16 mouse cellular contexts compared by ENCODE assay signal in the genomic region with DNA sequence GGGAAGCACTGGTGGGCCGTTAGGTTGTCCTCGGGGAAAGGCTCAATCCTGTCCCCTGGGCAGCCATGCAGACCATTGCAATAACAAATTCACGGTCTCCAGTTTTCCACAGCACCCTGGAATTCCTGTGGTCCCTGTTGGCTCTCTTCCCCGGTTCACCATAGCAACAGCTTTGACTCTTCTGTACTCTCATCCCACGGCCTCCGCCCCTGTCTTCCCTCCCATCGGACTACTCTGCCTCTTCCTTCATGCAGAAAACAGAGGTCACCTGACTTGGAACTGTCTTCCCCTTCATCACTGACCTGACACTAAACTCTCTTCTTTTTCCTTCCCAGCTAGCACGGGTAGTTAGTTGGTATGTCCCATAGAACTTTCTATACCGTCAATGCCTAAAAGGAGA. TPM values are rescaled to one million over a fixed set of nuclear protein-coding genes. Genes with fewer than 3 reads are reported as not detected.
DNase-seq lines count a peak whose midpoint lies in the region; ATAC-seq and TF ChIP-seq lines count a peak whose summit lies in the region.
"Had no signal": no experiment of that assay in that cellular context is flagged by ENCODE, and none has a peak within 500 bp of the region (broad histone marks: within the 10 kb centered on the region; RNA-seq: fewer than 3 reads in every experiment).

No protein-coding gene starts in this region.

- TF ChIP-seq POLR2A in kidney, adult 2 months (IDR thresholded peaks at IDR 0.05; ENCODE audit: low read depth, low read length) = no peak
- no peak for TF ChIP-seq POLR2A in brain, embryonic 14.5 days (IDR thresholded peaks at IDR 0.05; ENCODE audit: borderline replicate concordance, extremely low read depth, insufficient read depth, insufficient read length, poor library complexity, severe bottlenecking)
- no peak for TF ChIP-seq POLR2A in myocyte (IDR thresholded peaks at IDR 0.05; ENCODE audit: insufficient read length, low read depth)

- no peaks in the 10 kb centered on the region for H3K79me2 ChIP-seq in myocyte (ENCODE audit: control insufficient read depth, insufficient read depth)

- H3K9me3 ChIP-seq in neural tube, embryonic 13.5 days = no peaks in the 10 kb centered on the region
- H3K9me3 ChIP-seq in forebrain, embryonic 16.5 days (ENCODE audit: control insufficient read depth, low read length) = no peaks in the 10 kb centered on the region
- H3K9me3 ChIP-seq: forebrain, embryonic 10.5 days; heart, embryonic 12.5 days; hindbrain, embryonic 15.5 days had no signal

- H3K4me1 ChIP-seq in kidney, adult 2 months (ENCODE audit: control insufficient read depth, insufficient read depth, low read length) = no peaks in the 10 kb centered on the region
- peaks cover 3% of the 10 kb centered on the region; the same call in 1 of the 2 replicates for H3K4me1 ChIP-seq in neural tube, embryonic 13.5 days (replicated peaks)
- H3K4me1 ChIP-seq in forebrain, embryonic 16.5 days (replicated peaks; ENCODE audit: control insufficient read depth, insufficient read depth, low read length) = no peaks in the 10 kb centered on the region

- no peak overlapping the region for H3K9ac ChIP-seq in neural tube, embryonic 13.5 days
- no peak overlapping the region for H3K9ac ChIP-seq in forebrain, embryonic 16.5 days (replicated peaks; ENCODE audit: low read depth, low read length)
- H3K9ac ChIP-seq: heart, embryonic 12.5 days; hindbrain, embryonic 15.5 days had no signal

- no peaks in the 10 kb centered on the region for H3K27me3 ChIP-seq in kidney, adult 2 months (replicated peaks; ENCODE audit: control insufficient read depth, insufficient read depth, low read length)
- H3K27me3 ChIP-seq in neural tube, embryonic 13.5 days = no peaks in the 10 kb centered on the region
- no peaks in the 10 kb centered on the region for H3K27me3 ChIP-seq in myocyte (ENCODE audit: control insufficient read depth, insufficient read depth, insufficient read length)
- H3K27me3 ChIP-seq in forebrain, embryonic 16.5 days (replicated peaks; ENCODE audit: control insufficient read depth, insufficient read depth, low read length) = no peaks in the 10 kb centered on the region
- H3K27me3 ChIP-seq: heart, embryonic 12.5 days; hindbrain, embryonic 15.5 days had no signal

- no peak overlapping the region for H3K27ac ChIP-seq in kidney, adult 2 months (ENCODE audit: insufficient read depth, low read depth, low read length)
- no peak overlapping the region for H3K27ac ChIP-seq in neural tube, embryonic 13.5 days (replicated peaks)
- H3K27ac ChIP-seq in forebrain, embryonic 16.5 days (ENCODE audit: low read length) = no peak overlapping the region
- H3K27ac ChIP-seq: forebrain, embryonic 10.5 days; hindbrain, embryonic 15.5 days had no signal

- no peak for TF ChIP-seq CTCF in kidney, adult 2 months (conservative IDR thresholded peaks at IDR 0.05; ENCODE audit: insufficient read depth, insufficient read length, low read depth, low read length)
- TF ChIP-seq CTCF in brain, embryonic 14.5 days (IDR thresholded peaks at IDR 0.05; ENCODE audit: borderline replicate concordance, extremely low read depth, insufficient read depth, insufficient read length) = no peak

- peak; percentile 27 for DNase-seq in kidney, adult 2 months
- DNase-seq in kidney, adult 18-20 months = no peak
- DNase-seq in neural tube, embryonic 10.5 days (ENCODE audit: extremely low spot score, low spot score) = no peak
- DNase-seq in brain, embryonic 14.5 days (ENCODE audit: low read depth) = peak; percentile 9
- DNase-seq in right cerebral cortex, adult 2 months (ENCODE audit: low spot score in 2 of 2) = no peak
- DNase-seq: adrenal gland, postnatal 25 days; cerebellum, adult 11-12 months; embryo, embryonic 11 days; layer of hippocampus, adult 9-11 months; right cerebral cortex, postnatal 14 days had no signal

- ATAC-seq in neural tube, embryonic 13.5 days (ENCODE audit: low read depth) = 0 out of 2 replicates have a peak, but pooled peaks have one; percentile 36
- ATAC-seq in forebrain, embryonic 16.5 days = no peak

- H3ac ChIP-seq in myocyte (ENCODE audit: control insufficient read depth, insufficient read length) = no peak overlapping the region

- H3K36me3 ChIP-seq in kidney, adult 2 months (ENCODE audit: control insufficient read depth, insufficient read depth, low read length) = no peaks in the 10 kb centered on the region
- H3K36me3 ChIP-seq in neural tube, embryonic 13.5 days = no peaks in the 10 kb centered on the region
- no peaks in the 10 kb centered on the region for H3K36me3 ChIP-seq in myocyte (ENCODE audit: control insufficient read depth, insufficient read depth)
- H3K36me3 ChIP-seq in forebrain, embryonic 16.5 days (ENCODE audit: control insufficient read depth, insufficient read depth) = no peaks in the 10 kb centered on the region
- H3K36me3 ChIP-seq: forebrain, embryonic 10.5 days; heart, embryonic 12.5 days; hindbrain, embryonic 15.5 days had no signal

- H3K4me3 ChIP-seq in kidney, adult 2 months (ENCODE audit: insufficient read depth, low read depth, low read length) = no peak overlapping the region
- H3K4me3 ChIP-seq in neural tube, embryonic 13.5 days = no peak overlapping the region
- no peak overlapping the region for H3K4me3 ChIP-seq in myocyte
- no peak overlapping the region for H3K4me3 ChIP-seq in forebrain, embryonic 16.5 days (replicated peaks; ENCODE audit: low read length)

- H3K4me2 ChIP-seq in neural tube, embryonic 13.5 days = no peak overlapping the region
- peak overlapping the region; percentile 39 for H3K4me2 ChIP-seq in myocyte (ENCODE audit: low read depth)
- no peak overlapping the region for H3K4me2 ChIP-seq in forebrain, embryonic 16.5 days (ENCODE audit: low read length)

- 36% methylated on average over 9 of the region's 9 CpGs for WGBS in kidney, adult 2 months
- WGBS in neural tube, embryonic 13.5 days = 65% methylated on average over 9 of the region's 9 CpGs
- WGBS in forebrain, embryonic 16.5 days = 71% methylated on average over 9 of the region's 9 CpGs

TF ChIP-seq in myocyte, 11 proteins besides CTCF, POLR2A, EP300 and RAD21:
- TF ChIP-seq POLR2AphosphoS2 (IDR thresholded peaks at IDR 0.05; ENCODE audit: insufficient read length, low read depth) (no peak), USF1 (IDR thresholded peaks at IDR 0.05; ENCODE audit: low read depth) (peak; percentile 25)

RNA-seq across cellular contexts. Expression of gene P2rx7, which starts 7.4 kb away (rescaled TPM):
- 5.1 and 5.3 TPM in 2 replicates for polyA plus RNA-seq in kidney, adult 2 months (2012; rRNA removed)
- polyA plus RNA-seq in neural tube, embryonic 13.5 days (2015; fragmentation: Nextera tagmentation; extraction: Ambion mirVana) = 5.8 and 5.9 TPM in 2 replicates
- 3.5 and 7.7 TPM in 2 replicates for polyA plus RNA-seq in brain, embryonic 14.5 days (2012; rRNA removed)
- 2.2 TPM for polyA plus RNA-seq in myocyte (2012; fragmentation: generic; extraction: Trizol)
- polyA plus RNA-seq in forebrain, embryonic 16.5 days (2015; fragmentation: Nextera tagmentation; extraction: Ambion mirVana) = 2.1 and 2.4 TPM in 2 replicates

RNA-seq across cellular contexts. Expression of gene Ift81, which starts 22.0 kb away (rescaled TPM):
- polyA plus RNA-seq in kidney, adult 2 months (2012; rRNA removed) = 2.0 and 3.4 TPM in 2 replicates
- polyA plus RNA-seq in neural tube, embryonic 13.5 days (2015; fragmentation: Nextera tagmentation; extraction: Ambion mirVana) = 54.0 and 57.8 TPM in 2 replicates
- polyA plus RNA-seq in brain, embryonic 14.5 days (2012; rRNA removed) = 26.1 and 26.9 TPM in 2 replicates
- polyA plus RNA-seq in myocyte (2012; fragmentation: generic; extraction: Trizol) = 5.6 TPM
- polyA plus RNA-seq in forebrain, embryonic 16.5 days (2015; fragmentation: Nextera tagmentation; extraction: Ambion mirVana) = 55.1 and 57.1 TPM in 2 replicates

Comparison
In these comparisons a context has a peak if more than half of its experiments do, and no peak if none do; other contexts are left out.
1. DNase-seq: peak in kidney, adult 2 months (single experiment) and brain, embryonic 14.5 days (single experiment); none in kidney, adult 18-20 months (single experiment), neural tube, embryonic 10.5 days (single experiment) and right cerebral cortex, adult 2 months (0 of 2).